ENCODE assay signal across 8 mouse cellular contexts in genomic region chr16:13416465-13416864, GRCm38 (mm10).
DNase-seq lines count a peak whose midpoint lies in the region; ATAC-seq and TF ChIP-seq lines count a peak whose summit lies in the region.

No protein-coding gene starts in this region.

- DNase-seq in kidney, adult 11 months, result peak; percentile 28
- peak; percentile 69 for DNase-seq in brain, embryonic 14.5 days (ENCODE audit: low read depth)
- DNase-seq in lung, postnatal 10 days, result peak; percentile 65
- DNase-seq in adrenal gland, postnatal 25 days, result no peak
- DNase-seq in urinary bladder, postnatal 10 days (ENCODE audit: low spot score), result no peak

- no peak overlapping the region for H3K27ac ChIP-seq in kidney, embryonic 15.5 days
- H3K27ac ChIP-seq in heart, embryonic 16.5 days (ENCODE audit: low read length), result peak overlapping the region; percentile 14; the same call in 1 of the 2 replicates
- H3K27ac ChIP-seq in hindbrain, embryonic 12.5 days, result no peak overlapping the region

- peaks cover 27% of the 10 kb centered on the region for H3K36me3 ChIP-seq in kidney, embryonic 15.5 days
- H3K36me3 ChIP-seq in heart, embryonic 16.5 days (ENCODE audit: control insufficient read depth, insufficient read depth), result peaks cover 23% of the 10 kb centered on the region
- peaks cover 12% of the 10 kb centered on the region for H3K36me3 ChIP-seq in hindbrain, embryonic 12.5 days

- H3K4me2 ChIP-seq in kidney, embryonic 15.5 days, result no peak overlapping the region
- H3K4me2 ChIP-seq in heart, embryonic 16.5 days (ENCODE audit: low read depth, low read length), result no peak overlapping the region
- H3K4me2 ChIP-seq in hindbrain, embryonic 12.5 days (replicated peaks), result no peak overlapping the region

- no peak overlapping the region for H3K4me3 ChIP-seq in kidney, embryonic 15.5 days (replicated peaks)
- H3K4me3 ChIP-seq in heart, embryonic 16.5 days (ENCODE audit: low read length), result no peak overlapping the region
- H3K4me3 ChIP-seq in hindbrain, embryonic 12.5 days, result no peak overlapping the region

- no peak for TF ChIP-seq POLR2A in brain, embryonic 14.5 days (IDR thresholded peaks at IDR 0.05; ENCODE audit: borderline replicate concordance, extremely low read depth, insufficient read depth, insufficient read length, poor library complexity, severe bottlenecking)

- no peaks in the 10 kb centered on the region for H3K9me3 ChIP-seq in kidney, embryonic 15.5 days (replicated peaks)
- H3K9me3 ChIP-seq in heart, embryonic 16.5 days (replicated peaks; ENCODE audit: control insufficient read depth, low read length), result no peaks in the 10 kb centered on the region
- H3K9me3 ChIP-seq in hindbrain, embryonic 12.5 days (replicated peaks), result no peaks in the 10 kb centered on the region

- H3K4me1 ChIP-seq in kidney, embryonic 15.5 days, result no peaks in the 10 kb centered on the region
- peaks cover 2% of the 10 kb centered on the region; the same call in 1 of the 2 replicates for H3K4me1 ChIP-seq in heart, embryonic 16.5 days (ENCODE audit: control insufficient read depth, insufficient read depth, low read length)
- H3K4me1 ChIP-seq in hindbrain, embryonic 12.5 days, result no peaks in the 10 kb centered on the region

- no peak for ATAC-seq in kidney, embryonic 15.5 days (replicated peaks; ENCODE audit: low FRiP score)
- peak; percentile 53; the same call in 1 of the 2 replicates for ATAC-seq in heart, embryonic 16.5 days (replicated peaks; ENCODE audit: extremely low read depth, insufficient read depth, low FRiP score)
- no peak for ATAC-seq in hindbrain, embryonic 12.5 days (ENCODE audit: low FRiP score)

- no peaks in the 10 kb centered on the region for H3K27me3 ChIP-seq in kidney, embryonic 15.5 days
- H3K27me3 ChIP-seq in heart, embryonic 16.5 days (ENCODE audit: control insufficient read depth, insufficient read depth, low read length), result no peaks in the 10 kb centered on the region
- H3K27me3 ChIP-seq in hindbrain, embryonic 12.5 days, result no peaks in the 10 kb centered on the region

- no peak for TF ChIP-seq CTCF in brain, embryonic 14.5 days (IDR thresholded peaks at IDR 0.05; ENCODE audit: borderline replicate concordance, extremely low read depth, insufficient read depth, insufficient read length)

- WGBS in kidney, embryonic 15.5 days, result 80% methylated on average over 10 of the region's 10 CpGs
- WGBS in heart, embryonic 16.5 days, result 50% methylated on average over 10 of the region's 10 CpGs
- 82% methylated on average over 10 of the region's 10 CpGs for WGBS in hindbrain, embryonic 12.5 days

- H3K9ac ChIP-seq in kidney, embryonic 15.5 days, result no peak overlapping the region
- H3K9ac ChIP-seq in heart, embryonic 16.5 days (ENCODE audit: low read length), result no peak overlapping the region
- no peak overlapping the region for H3K9ac ChIP-seq in hindbrain, embryonic 12.5 days

Comparison
In these comparisons a context has a peak if more than half of its experiments do, and no peak if none do; other contexts are left out.
1. DNase-seq: peak in kidney, adult 11 months (single experiment), brain, embryonic 14.5 days (single experiment) and lung, postnatal 10 days (single experiment); none in adrenal gland, postnatal 25 days (single experiment) and urinary bladder, postnatal 10 days (single experiment).